Mouse (Mus musculus) granulocyte monocyte progenitor cell, adult 5-6 weeks (primary cell): ENCODE results near the gene Gm5799. TPM values are rescaled to one million over a fixed set of nuclear protein-coding genes. Genes with fewer than 3 reads are reported as not detected.
"Not testable (repeated sequence)": the region's sequence is repeated elsewhere in the genome, so short reads cannot be mapped to it uniquely, and the experiment has no call there.

Experiments
- ATAC-seq: replicated peaks from 2 replicates; pipeline ENCODE4 v1.8.0; 2016; ENCODE audit warnings: mild to moderate bottlenecking, moderate TSS enrichment, inconsistent platforms; ENCODE audit not compliant: poor library complexity, severe bottlenecking
- total RNA-seq, 2 experiments: library from RNA; stranded (forward) in 1 of 2; stranded (reverse) in 1 of 2; fragments of 200-712, 200-1000 nt in 1 of 2; fragments of >200 nt in 1 of 2; fragmentation: Nextera tagmentation in 1 of 2; gene quantifications; 2 replicates each; pipeline ENCODE4 v1.2.3; 2014 to 2017

Gm5799 gene
- not detected in 2 replicates for total RNA-seq (2014; fragmentation: Nextera tagmentation)
- not detected in 2 replicates for total RNA-seq (2017)

DNA sequence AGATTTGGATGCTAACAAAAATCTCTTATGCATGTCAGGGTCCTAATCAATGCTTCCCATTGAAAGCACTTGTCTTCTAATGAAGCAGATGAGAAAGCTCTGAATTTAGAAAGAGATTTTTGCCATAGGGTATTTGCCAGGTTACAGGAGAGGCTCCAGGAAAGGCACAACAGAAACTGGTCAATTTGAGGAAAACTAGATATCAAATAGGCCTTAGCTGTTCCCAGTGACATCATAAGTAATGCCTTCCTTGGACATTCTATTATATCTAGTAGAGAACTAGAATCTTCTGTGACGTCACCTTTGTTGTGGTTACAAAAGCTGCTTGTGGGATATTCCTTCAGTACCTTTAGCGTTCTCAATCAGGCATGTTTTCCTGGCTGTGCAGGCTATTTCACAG lies at the start of gene Gm5799:
Gm5799 (plus strand) TSS at position 301 of the 400 bp plus-strand sequence.
- not testable (repeated sequence) for ATAC-seq

DNA sequence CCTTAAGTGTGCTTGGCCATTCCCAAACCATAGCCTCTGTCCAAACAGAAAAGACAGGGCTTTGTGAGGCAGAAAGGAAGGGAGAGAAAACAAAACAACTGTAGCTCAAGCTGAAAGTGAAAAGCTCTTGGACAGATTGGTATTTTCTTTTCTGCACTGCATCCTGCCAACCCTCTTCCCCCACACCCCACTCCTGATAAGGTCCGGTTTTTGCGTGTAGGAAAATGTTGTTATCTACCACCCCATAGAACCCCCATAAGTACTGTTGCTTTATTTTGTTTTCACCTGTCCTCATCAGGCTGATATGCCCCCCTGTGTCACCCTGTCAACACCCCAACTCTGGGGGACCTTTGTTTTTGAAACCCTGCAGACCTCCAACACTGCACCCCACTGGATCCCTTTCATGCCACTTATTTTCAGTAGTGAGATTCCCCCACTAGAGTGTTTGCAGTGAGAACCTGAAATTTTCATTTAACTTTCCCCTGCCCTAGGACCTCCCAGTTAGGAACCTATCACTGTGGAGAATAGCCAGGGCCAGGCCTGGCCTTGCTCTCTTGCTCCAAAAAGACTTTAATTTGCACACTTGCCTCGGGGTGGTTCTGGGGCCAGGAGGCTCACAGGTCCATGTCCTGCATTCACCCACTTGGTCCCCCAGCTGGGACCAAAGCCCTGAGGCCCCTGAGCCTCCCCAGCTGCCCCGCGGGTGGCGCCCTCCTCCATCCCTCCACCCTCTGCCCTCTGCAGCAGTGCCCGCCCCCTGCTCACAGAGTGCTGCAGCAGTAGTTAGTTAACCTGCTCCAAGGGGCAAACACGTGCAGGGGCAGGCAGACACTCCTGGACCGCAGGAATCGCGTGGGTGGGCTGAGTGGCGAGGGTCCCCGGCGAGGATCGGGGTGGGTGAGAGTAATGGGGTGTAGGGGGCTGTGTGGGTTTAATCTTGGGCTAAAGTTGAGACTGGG lies 12.0 kb upstream of the Gm5799 start:
- not testable (repeated sequence) for ATAC-seq

GRCm38 (mm10) chr14:43532011-43532383 lies 11.4 kb upstream of the Gm5799 start:
- not testable (repeated sequence) for ATAC-seq

DNA sequence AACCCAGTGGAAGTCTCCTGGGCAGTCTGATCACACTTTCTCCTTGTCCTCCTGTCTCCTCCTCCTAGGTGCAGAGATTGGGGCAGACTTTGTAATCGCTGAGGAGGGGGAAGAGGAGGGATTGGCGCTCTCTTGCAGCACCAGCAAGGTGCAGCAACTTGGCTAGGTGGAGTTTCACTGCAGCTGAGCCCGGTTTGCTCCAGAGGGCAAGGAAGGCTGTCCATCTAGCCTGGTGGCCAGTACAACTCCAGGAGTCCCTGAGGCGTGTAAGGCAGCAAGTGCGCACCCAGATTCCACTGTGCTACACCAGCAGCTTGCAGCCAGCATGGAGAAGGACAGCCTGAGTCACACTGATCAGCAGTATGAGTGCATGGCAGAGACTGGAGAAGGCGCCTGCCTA lies 11.0 kb upstream of the Gm5799 start:
- not testable (repeated sequence) for ATAC-seq

- not testable (repeated sequence) for ATAC-seq
These were observed 5.2 kb upstream of the Gm5799 start for GRCm38 (mm10) chr14:43538144-43538543.

DNA sequence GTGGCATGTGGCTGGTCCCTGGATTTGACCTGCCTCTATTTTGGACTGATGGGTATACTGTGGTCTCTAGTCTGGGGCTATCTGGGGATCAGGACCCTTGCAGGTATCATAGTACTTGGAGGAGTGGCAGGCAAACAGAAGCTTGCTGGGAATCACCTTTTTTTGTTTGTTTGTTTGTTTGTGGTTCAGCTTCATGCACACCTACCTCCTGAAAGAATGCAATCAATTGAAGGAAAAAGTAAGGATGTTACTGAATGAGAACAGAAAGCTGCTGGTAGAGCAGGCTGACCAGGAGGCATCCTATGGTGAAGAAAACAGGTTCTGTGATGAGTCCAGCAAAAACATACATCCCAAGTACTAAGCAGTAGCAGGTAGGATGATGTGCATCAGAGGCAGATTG lies 2.9 kb downstream of the Gm5799 start:
- not testable (repeated sequence) for ATAC-seq

- not testable (repeated sequence) for ATAC-seq
These were observed 8.9 kb downstream of the Gm5799 start for GRCm38 (mm10) chr14:43552271-43552670.

DNA sequence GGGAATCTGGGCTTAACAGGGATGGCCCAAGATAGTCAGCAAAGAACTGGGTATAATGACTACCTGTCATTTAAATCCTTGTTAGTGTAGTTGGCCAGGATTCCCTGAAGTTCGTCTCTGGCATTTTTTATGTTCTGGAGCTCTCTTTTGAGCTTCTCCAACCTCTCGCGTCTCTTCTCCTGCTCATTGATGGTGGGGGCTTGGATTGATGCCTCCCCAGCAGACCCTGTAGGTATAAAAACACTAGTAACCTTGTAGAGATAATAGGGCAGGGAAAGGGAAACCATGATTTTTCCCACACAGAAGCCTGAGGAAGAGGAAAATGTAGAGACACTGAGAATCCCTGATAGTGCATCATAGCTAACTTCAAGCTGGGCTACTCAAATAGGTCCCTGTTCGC lies 34.6 kb downstream of the Gm5799 start:
- not testable (repeated sequence) for ATAC-seq

GRCm38 (mm10) chr14:43579046-43579445 lies 35.7 kb downstream of the Gm5799 start, which contains the start of gene Gm17654:
Gene Gm17654, minus strand, starts transcription at chr14:43579146.
- ATAC-seq: not testable (repeated sequence)

Other genes with a start within 250 kb of the Gm5799 start
- not detected in 2 replicates for gene Gm8127, start 249.7 kb upstream of the Gm5799 start, total RNA-seq (2014; fragmentation: Nextera tagmentation)
- gene Gm8127, start 249.7 kb upstream of the Gm5799 start, total RNA-seq (2017): not detected in 2 replicates
- gene 1700001F09Rik, start 195.8 kb upstream of the Gm5799 start, total RNA-seq (2014; fragmentation: Nextera tagmentation): not detected in 2 replicates
- not detected in 2 replicates for gene 1700001F09Rik, start 195.8 kb upstream of the Gm5799 start, total RNA-seq (2017)
- gene Gm8138, start 127.2 kb upstream of the Gm5799 start, total RNA-seq (2014; fragmentation: Nextera tagmentation): not detected in 2 replicates
- not detected in 2 replicates for gene Gm8138, start 127.2 kb upstream of the Gm5799 start, total RNA-seq (2017)
- gene Gm17654, start 35.6 kb downstream of the Gm5799 start, total RNA-seq (2014; fragmentation: Nextera tagmentation): not detected in 2 replicates
- not detected in 2 replicates for gene Gm17654, start 35.6 kb downstream of the Gm5799 start, total RNA-seq (2017)
- gene Gm10375, start 64.4 kb downstream of the Gm5799 start, total RNA-seq (2014; fragmentation: Nextera tagmentation): not detected in 2 replicates
- not detected in 2 replicates for gene Gm10375, start 64.4 kb downstream of the Gm5799 start, total RNA-seq (2017)
- not detected in 2 replicates for gene Gm8165, start 133.6 kb downstream of the Gm5799 start, total RNA-seq (2014; fragmentation: Nextera tagmentation)
- not detected in 2 replicates for gene Gm8165, start 133.6 kb downstream of the Gm5799 start, total RNA-seq (2017)
- 1.6 TPM in 1 of 2 replicates, not detected in the other for gene Gm7324, start 154.3 kb downstream of the Gm5799 start, total RNA-seq (2014; fragmentation: Nextera tagmentation)
- 0.21 and 2.4 TPM in 2 replicates for gene Gm7324, start 154.3 kb downstream of the Gm5799 start, total RNA-seq (2017)
- gene Gm16506, start 183.9 kb downstream of the Gm5799 start, total RNA-seq (2014; fragmentation: Nextera tagmentation): not detected in 2 replicates
- gene Gm16506, start 183.9 kb downstream of the Gm5799 start, total RNA-seq (2017): not detected in 2 replicates
- not detected in 2 replicates for gene Gm6526, start 204.3 kb downstream of the Gm5799 start, total RNA-seq (2014; fragmentation: Nextera tagmentation)
- gene Gm6526, start 204.3 kb downstream of the Gm5799 start, total RNA-seq (2017): not detected in 2 replicates
- gene Gm8180, start 241.2 kb downstream of the Gm5799 start, total RNA-seq (2014; fragmentation: Nextera tagmentation): not detected in 2 replicates
- not detected in 2 replicates for gene Gm8180, start 241.2 kb downstream of the Gm5799 start, total RNA-seq (2017)